Mouse (Mus musculus): ENCODE data around the gene Spdya. TPM values are rescaled to one million over a fixed set of nuclear protein-coding genes. Genes with fewer than 3 reads are reported as not detected.
A peak's percentile ranks its signal among the peaks of the same experiment; 100 is the strongest.

The Spdya gene
- polyA plus RNA-seq, 1 experiment from 2014 or later, result 0.62 TPM

DNA sequence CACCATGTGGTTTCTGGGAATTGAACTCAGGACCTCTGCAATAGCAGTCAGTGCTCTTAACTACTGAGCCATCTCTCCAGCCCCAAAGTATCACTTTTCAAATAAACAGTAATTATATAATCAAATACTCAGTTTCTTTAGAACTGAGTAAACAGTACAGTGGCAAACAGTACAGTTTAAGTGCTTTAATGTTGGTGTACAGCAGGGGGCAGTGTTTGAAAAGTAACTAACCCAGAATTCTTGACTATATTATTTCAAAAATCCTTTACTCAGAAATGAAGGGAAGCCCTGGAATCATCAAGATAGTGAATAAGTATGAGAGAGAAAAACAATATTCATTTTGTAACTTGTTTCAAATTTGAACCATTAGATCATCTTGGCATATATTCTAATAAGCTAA, 9.8 kb downstream of the Spdya start:
- TF ChIP-seq CTCF (IDR thresholded peaks at IDR 0.05; ENCODE audit: low read depth) (peak; percentile 73), EP300 (optimal IDR thresholded peaks at IDR 0.05) (no peak)
- ATAC-seq (ENCODE audit: low FRiP score, low TSS enrichment), result no peak
- no peaks in the 10 kb centered on the region for H3K4me1 ChIP-seq (replicated peaks; ENCODE audit: control insufficient read depth, insufficient read depth)

DNA sequence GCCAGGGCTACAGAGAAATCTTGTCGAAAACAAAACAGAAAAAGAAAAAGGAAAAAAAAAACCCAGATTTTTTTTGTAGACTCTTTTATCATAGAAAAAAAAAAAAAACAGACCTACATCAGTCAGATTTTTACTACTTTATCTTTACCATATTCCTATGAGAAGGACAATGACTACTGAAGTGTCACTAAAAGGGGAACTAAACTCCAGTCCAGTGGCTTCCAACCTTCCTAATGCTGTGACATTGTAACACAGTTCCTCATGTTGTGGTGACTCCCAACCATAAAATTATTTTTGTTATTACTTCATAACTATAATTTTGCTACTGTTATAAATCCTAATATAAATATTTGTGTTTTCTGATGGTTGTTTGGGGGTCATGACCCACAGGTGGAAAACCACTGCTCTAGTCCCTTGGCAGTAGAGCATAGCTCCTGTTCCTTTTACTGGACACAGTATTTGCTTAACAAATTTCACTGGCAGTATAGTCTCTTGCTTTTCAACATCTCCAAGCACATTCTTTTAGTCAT, 27.4 kb downstream of the Spdya start:
- H3K4me1 ChIP-seq (replicated peaks; ENCODE audit: control insufficient read depth, insufficient read depth), result no peaks in the 10 kb centered on the region
- ATAC-seq (ENCODE audit: low FRiP score, low TSS enrichment) (no peak), DNase-seq (ENCODE audit: low spot score) (no peak)
- H3K9ac ChIP-seq (ENCODE audit: low read length), result no peak overlapping the region
- TF ChIP-seq CTCF (IDR thresholded peaks at IDR 0.05; ENCODE audit: low read depth), result no peak
- TF ChIP-seq EP300 (optimal IDR thresholded peaks at IDR 0.05), result no peak
- H3K36me3 ChIP-seq (ENCODE audit: control insufficient read depth, insufficient read depth, low read length), result no peaks in the 10 kb centered on the region
- no peak overlapping the region for H3K4me3 ChIP-seq (ENCODE audit: low read depth, low read length)
- no peaks in the 10 kb centered on the region for H3K27me3 ChIP-seq (ENCODE audit: control insufficient read depth, insufficient read depth, low read length)
- no peak overlapping the region for H3K4me2 ChIP-seq (replicated peaks; ENCODE audit: low read depth)
- 90% methylated on average over 1 of the region's 1 CpGs for WGBS
- H3K27ac ChIP-seq (replicated peaks), result no peak overlapping the region
- H3K9me3 ChIP-seq (ENCODE audit: control insufficient read depth, low read length), result no peaks in the 10 kb centered on the region

More for the DNA sequence above, 9.8 kb downstream of the Spdya start:
- DNase-seq (ENCODE audit: low spot score), result no peak
- no peak overlapping the region for H3K9ac ChIP-seq (ENCODE audit: low read length)
- no peaks in the 10 kb centered on the region for H3K9me3 ChIP-seq (ENCODE audit: control insufficient read depth, low read length)
- H3K36me3 ChIP-seq (ENCODE audit: control insufficient read depth, insufficient read depth, low read length), result no peaks in the 10 kb centered on the region
- no peak overlapping the region for H3K27ac ChIP-seq (replicated peaks)
- H3K27me3 ChIP-seq (ENCODE audit: control insufficient read depth, insufficient read depth, low read length), result no peaks in the 10 kb centered on the region
- no peak overlapping the region for H3K4me3 ChIP-seq (ENCODE audit: low read depth, low read length)
- no peak overlapping the region for H3K4me2 ChIP-seq (replicated peaks; ENCODE audit: low read depth)

DNA sequence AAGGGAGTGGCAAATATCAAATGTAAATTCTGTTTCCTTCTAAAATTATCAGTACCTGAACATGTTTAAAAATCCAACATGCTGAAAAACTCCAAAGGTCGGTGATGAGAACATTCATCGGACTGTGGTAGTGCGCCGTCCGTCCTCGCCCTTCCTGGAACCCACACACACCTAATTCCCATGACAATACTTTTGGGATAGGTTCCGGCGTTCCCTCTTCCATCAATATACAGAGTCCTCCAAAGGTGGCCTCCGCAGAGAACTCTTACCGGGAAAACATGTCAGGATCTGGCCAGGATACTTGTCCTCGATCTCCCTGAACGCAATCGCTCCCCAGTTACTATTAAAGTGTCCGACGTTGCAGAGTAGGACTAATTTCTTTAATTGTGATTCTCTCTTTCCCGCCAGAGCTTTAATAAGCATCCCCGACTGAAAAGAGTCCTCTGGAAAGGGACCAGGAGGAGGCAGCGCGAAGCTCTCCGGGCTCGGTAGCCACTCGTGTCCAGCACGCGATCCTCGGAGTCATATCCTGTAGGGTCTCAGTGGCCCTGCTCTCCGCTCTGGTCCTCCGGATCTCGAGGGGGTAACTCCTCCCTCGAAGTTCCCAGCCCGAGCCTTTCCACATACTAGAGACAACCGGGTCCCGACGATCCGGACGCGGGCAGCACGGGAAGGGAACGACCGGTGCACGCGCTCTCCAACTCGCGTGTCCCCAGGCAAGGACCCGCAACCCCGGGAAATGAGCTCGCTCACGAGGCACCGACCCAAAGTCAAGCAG, 46.2 kb downstream of the Spdya start:
- Histone ChIP-seq H3K27ac (replicated peaks) (peak overlapping the region; percentile 86), H3K9ac (ENCODE audit: low read length) (peak overlapping the region; percentile 74), H3K9me3 (ENCODE audit: control insufficient read depth, low read length) (no peaks in the 10 kb centered on the region), H3K36me3 (ENCODE audit: control insufficient read depth, insufficient read depth, low read length) (no peaks in the 10 kb centered on the region), H3K4me1 (replicated peaks; ENCODE audit: control insufficient read depth, insufficient read depth) (no peaks in the 10 kb centered on the region), H3K4me3 (ENCODE audit: low read depth, low read length) (peak overlapping the region; percentile 67), H3K4me2 (replicated peaks; ENCODE audit: low read depth) (peak overlapping the region; percentile 82), H3K27me3 (ENCODE audit: control insufficient read depth, insufficient read depth, low read length) (no peaks in the 10 kb centered on the region)
- TF ChIP-seq EP300 (optimal IDR thresholded peaks at IDR 0.05) (no peak), CTCF (IDR thresholded peaks at IDR 0.05; ENCODE audit: low read depth) (no peak)
- DNase-seq (ENCODE audit: low spot score), result peak; percentile 19
- under 1% methylated on average over 48 of the region's 48 CpGs for WGBS
- peak; percentile 71; the same call in 1 of the 2 replicates for ATAC-seq (ENCODE audit: low FRiP score, low TSS enrichment)

DNA sequence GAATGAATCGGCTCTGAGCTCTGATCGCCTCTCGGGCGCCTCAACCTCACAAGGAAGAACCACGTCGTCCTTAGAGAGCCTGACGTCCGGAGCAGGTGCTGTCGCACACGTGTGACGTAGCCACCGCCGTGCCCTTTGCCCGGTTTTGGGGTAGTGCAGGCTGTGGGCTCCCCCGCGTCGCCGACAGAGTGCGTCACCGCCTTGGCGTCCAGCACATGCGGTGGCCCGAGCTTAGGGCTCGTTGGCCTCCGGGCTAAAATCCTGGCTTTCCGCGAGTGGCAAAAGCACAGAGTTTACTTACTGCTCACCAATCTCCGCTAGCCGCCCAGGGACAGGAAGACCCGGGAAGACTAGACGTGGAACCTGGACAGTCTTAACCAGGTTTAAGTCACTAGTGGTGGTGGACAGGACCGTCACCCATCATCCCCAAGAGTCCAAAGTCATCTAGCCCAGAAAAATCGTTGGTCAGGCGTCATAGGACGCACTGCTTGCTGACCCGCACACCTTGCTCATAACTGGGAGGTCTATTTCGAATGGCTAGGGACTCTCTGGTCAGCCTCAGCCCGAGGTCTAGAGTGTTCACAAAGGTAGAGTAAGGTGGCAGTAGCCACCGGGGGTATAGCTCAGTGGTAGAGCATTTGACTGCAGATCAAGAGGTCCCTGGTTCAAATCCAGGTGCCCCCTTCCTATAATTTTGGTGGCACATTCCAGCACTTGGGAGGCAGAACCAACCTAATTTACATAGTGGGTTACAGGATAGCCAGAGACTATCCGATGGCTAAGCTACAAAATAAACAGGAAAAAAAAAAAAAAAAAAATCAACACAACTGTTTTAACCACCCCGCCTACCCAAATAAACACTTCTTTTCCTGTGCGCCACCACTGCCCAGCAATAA, 47.0 kb downstream of the Spdya start:
- Histone ChIP-seq H3K9ac (ENCODE audit: low read length) (peak overlapping the region; percentile 74), H3K27ac (replicated peaks) (peak overlapping the region; percentile 86), H3K36me3 (ENCODE audit: control insufficient read depth, insufficient read depth, low read length) (no peaks in the 10 kb centered on the region), H3K9me3 (ENCODE audit: control insufficient read depth, low read length) (no peaks in the 10 kb centered on the region), H3K4me2 (replicated peaks; ENCODE audit: low read depth) (peak overlapping the region; percentile 82), H3K4me3 (ENCODE audit: low read depth, low read length) (peak overlapping the region; percentile 67), H3K27me3 (ENCODE audit: control insufficient read depth, insufficient read depth, low read length) (no peaks in the 10 kb centered on the region), H3K4me1 (replicated peaks; ENCODE audit: control insufficient read depth, insufficient read depth) (no peaks in the 10 kb centered on the region)
- DNase-seq (ENCODE audit: low spot score) (peak; percentile 95), ATAC-seq (ENCODE audit: low FRiP score, low TSS enrichment) (peak; percentile 98)
- 5% methylated on average over 42 of the region's 42 CpGs for WGBS
- TF ChIP-seq EP300 (optimal IDR thresholded peaks at IDR 0.05) (no peak), CTCF (IDR thresholded peaks at IDR 0.05; ENCODE audit: low read depth) (peak; percentile 4; the same call in 1 of the 2 replicates)

DNA sequence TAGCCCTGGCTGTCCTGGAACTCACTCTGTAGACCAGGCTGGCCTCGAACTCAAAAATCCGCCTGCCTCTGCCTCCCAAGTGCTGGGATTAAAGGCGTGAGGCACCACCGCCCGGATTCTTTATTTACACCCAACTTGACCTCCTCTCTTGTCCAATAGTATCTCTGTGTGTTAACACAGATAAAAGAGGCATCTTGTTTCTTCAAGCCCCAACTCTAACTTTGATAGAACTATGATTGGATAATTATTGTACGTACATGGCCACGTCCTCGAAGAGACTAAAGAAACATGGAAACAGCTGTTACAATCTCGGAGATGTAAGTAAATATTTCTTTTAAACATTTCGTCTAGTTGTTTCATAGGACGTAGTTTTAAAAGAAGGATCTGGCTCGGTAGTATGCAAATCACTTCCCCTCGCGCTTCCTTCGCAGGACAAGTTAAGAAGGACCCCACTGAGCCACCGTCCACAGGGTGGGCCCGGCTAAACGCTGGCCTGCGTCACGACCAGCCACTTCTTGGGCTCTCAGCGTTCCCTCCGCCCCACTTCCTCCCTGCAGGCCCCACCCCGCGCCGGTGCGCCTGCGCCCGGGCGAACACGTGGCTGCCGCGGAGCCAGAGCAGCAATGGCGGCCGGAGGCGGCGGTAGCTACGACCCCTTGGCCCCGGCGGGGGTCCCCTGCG, 63.9 kb downstream of the Spdya start, which contains the start of gene Wdr43:
Gene Wdr43 (plus strand): TSS at position 258 of the 681 bp plus-strand sequence.
- Histone ChIP-seq H3K36me3 (ENCODE audit: control insufficient read depth, insufficient read depth, low read length) (no peaks in the 10 kb centered on the region), H3K9me3 (ENCODE audit: control insufficient read depth, low read length) (no peaks in the 10 kb centered on the region), H3K27ac (replicated peaks) (peak within 1 kb of the TSS; percentile 83), H3K4me3 (ENCODE audit: low read depth, low read length) (peak within 1 kb of the TSS; percentile 100), H3K9ac (ENCODE audit: low read length) (peak within 1 kb of the TSS; percentile 95), H3K27me3 (ENCODE audit: control insufficient read depth, insufficient read depth, low read length) (no peaks in the 10 kb centered on the region), H3K4me2 (replicated peaks; ENCODE audit: low read depth) (peak within 1 kb of the TSS; percentile 88), H3K4me1 (replicated peaks; ENCODE audit: control insufficient read depth, insufficient read depth) (no peaks in the 10 kb centered on the region)
- peak; percentile 100 for ATAC-seq (ENCODE audit: low FRiP score, low TSS enrichment)
- DNase-seq (ENCODE audit: low spot score), result peak; percentile 98
- 6% methylated on average over 40 of the region's 40 CpGs for WGBS
- TF ChIP-seq CTCF (IDR thresholded peaks at IDR 0.05; ENCODE audit: low read depth) (peak; percentile 20; the same call in 1 of the 2 replicates), EP300 (optimal IDR thresholded peaks at IDR 0.05) (no peak)

Measured in stomach, postnatal 0 days (tissue).